Mouse (Mus musculus) hindbrain, embryonic 16.5 days (tissue): ENCODE results near the gene Selenov. TPM values are rescaled to one million over a fixed set of nuclear protein-coding genes. Genes with fewer than 3 reads are reported as not detected.

Source experiments
- ATAC-seq: fragments of 200-750 bp; cut with Nextera tagmentation; 2 replicates; pipeline ENCODE4 v1.8.0; 2017; ENCODE audit warnings: moderate TSS enrichment, moderate library complexity
- H3K27ac ChIP-seq: fragments of 300-500 bp; sonication (generic); 2 replicates; pipeline ENCODE4 v1.5.1; 2014; ENCODE audit warnings: low read depth, mild to moderate bottlenecking, control low read depth, low read length, moderate library complexity
- H3K27me3 ChIP-seq: fragments of 300-500 bp; sonication (generic); replicated peaks from 2 replicates; pipeline ENCODE4 v1.6.1; 2014; ENCODE audit warnings: low read length; ENCODE audit not compliant: control insufficient read depth, insufficient read depth
- H3K36me3 ChIP-seq: fragments of 300-500 bp; sonication (generic); 2 replicates; pipeline ENCODE4 v1.6.1; 2014; ENCODE audit warnings: mild to moderate bottlenecking, low read length, moderate library complexity, mixed read lengths; ENCODE audit not compliant: control insufficient read depth, insufficient read depth
- H3K4me1 ChIP-seq: fragments of 300-500 bp; sonication (generic); 2 replicates; pipeline ENCODE4 v1.6.1; 2014; ENCODE audit warnings: low read depth, low read length; ENCODE audit not compliant: control insufficient read depth, insufficient read depth
- H3K4me2 ChIP-seq: fragments of 300-500 bp; sonication (generic); 2 replicates; pipeline ENCODE4 v1.6.1; 2014; ENCODE audit warnings: mild to moderate bottlenecking, low read length, control low read depth, moderate library complexity
- H3K4me3 ChIP-seq: fragments of 300-500 bp; sonication (generic); 2 replicates; pipeline ENCODE4 v1.5.1; 2014; ENCODE audit warnings: mild to moderate bottlenecking, low read length, control low read depth, moderate library complexity
- H3K9ac ChIP-seq: fragments of 300-500 bp; sonication (generic); 2 replicates; pipeline ENCODE4 v1.6.1; 2014; ENCODE audit warnings: low read depth, mild to moderate bottlenecking, control low read depth, low read length, moderate library complexity
- H3K9me3 ChIP-seq: fragments of 300-500 bp; sonication (generic); 2 replicates; pipeline ENCODE4 v1.6.1; 2014; ENCODE audit warnings: mild to moderate bottlenecking, low read length, moderate library complexity; ENCODE audit not compliant: control insufficient read depth
- WGBS: fragments of 180-500 bp; shearing (Covaris S2); extraction: QIAGEN DNeasy Blood & Tissue Kit; methylation state at CpG from one replicate; pipeline ENCODE4 v1.1.7; 2014; 5-methylcytosine and 5-hydroxymethylcytosine counted together
- polyA plus RNA-seq: library from polyadenylated mRNA; unstranded; fragments of >200 nt; fragmentation: Nextera tagmentation; extraction: Ambion mirVana; gene quantifications from 2 replicates; pipeline ENCODE4 v1.2.1, GENCODE M21; 2015

Selenov gene
- polyA plus RNA-seq: 1.7 and 3.1 TPM in 2 replicates

- under 1% methylated on average over 48 of the region's 52 CpGs for WGBS
- Histone ChIP-seq H3K9ac (peak within 1 kb of the TSS; percentile 59), H3K4me1 (peaks cover 11% of the 10 kb centered on the region), H3K4me3 (peak within 1 kb of the TSS; percentile 36), H3K36me3 (no peaks in the 10 kb centered on the region), H3K27ac (no peak within 1 kb of the TSS), H3K9me3 (no peaks in the 10 kb centered on the region), H3K4me2 (peak within 1 kb of the TSS; percentile 53), H3K27me3 (peaks cover 21% of the 10 kb centered on the region)
- no peak for ATAC-seq
These were observed at the start of gene Selenov for GRCm38 (mm10) chr7:28290638-28291590. TSS of gene Selenov (minus strand) at chr7:28291186.

GRCm38 (mm10) chr7:28339213-28339917, 48.4 kb upstream of the Selenov start:
- peak overlapping the region; percentile 72; the same call in 1 of the 2 replicates for H3K9ac ChIP-seq
- no peaks in the 10 kb centered on the region for H3K9me3 ChIP-seq
- H3K4me3 ChIP-seq: peak overlapping the region; percentile 99
- peak overlapping the region; percentile 86 for H3K4me2 ChIP-seq
- 82% methylated on average over 19 of the region's 19 CpGs for WGBS
- ATAC-seq: no peak
- H3K27ac ChIP-seq: peak overlapping the region; percentile 76
- peaks cover 12% of the 10 kb centered on the region for H3K4me1 ChIP-seq
- H3K27me3 ChIP-seq: no peaks in the 10 kb centered on the region
- H3K36me3 ChIP-seq: no peaks in the 10 kb centered on the region

- H3K9me3 ChIP-seq: no peaks in the 10 kb centered on the region
- H3K36me3 ChIP-seq: no peaks in the 10 kb centered on the region
- peak within 1 kb of the TSS; percentile 72 for H3K9ac ChIP-seq
- H3K27ac ChIP-seq: peak within 1 kb of the TSS; percentile 76
- H3K4me2 ChIP-seq: peak within 1 kb of the TSS; percentile 86
- under 1% methylated on average over 76 of the region's 77 CpGs for WGBS
- no peaks in the 10 kb centered on the region for H3K27me3 ChIP-seq
- peak; percentile 99 for ATAC-seq
- peak within 1 kb of the TSS; percentile 99 for H3K4me3 ChIP-seq
- H3K4me1 ChIP-seq: peaks cover 12% of the 10 kb centered on the region
These were observed 47.4 kb upstream of the Selenov start, which contains the start of gene Supt5 for GRCm38 (mm10) chr7:28338108-28338998. TSS of gene Supt5 (minus strand) at chr7:28338746.

- 100% methylated on average over 2 of the region's 2 CpGs for WGBS
- H3K27me3 ChIP-seq: no peaks in the 10 kb centered on the region
These were observed 44.5 kb upstream of the Selenov start for GRCm38 (mm10) chr7:28335471-28335870.

DNA sequence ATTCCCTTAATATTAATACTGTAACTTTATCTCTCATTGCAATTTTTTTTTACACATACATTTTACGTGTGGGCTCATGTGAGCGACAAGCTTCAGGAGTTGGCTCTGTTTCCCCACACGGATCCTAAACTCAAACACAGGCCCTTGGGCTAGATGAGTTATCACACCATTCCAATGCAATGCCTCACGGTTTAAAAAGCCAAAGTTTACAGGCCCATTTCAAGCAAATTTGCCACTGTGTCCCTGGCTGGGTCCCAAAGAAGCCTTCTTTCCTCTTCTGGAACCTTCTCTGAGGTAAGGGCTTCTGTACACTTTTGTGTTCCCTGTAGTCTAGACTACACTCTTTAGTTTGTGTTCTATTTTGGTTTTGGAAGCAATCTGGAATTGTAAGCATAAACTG, 43.5 kb upstream of the Selenov start:
- WGBS: 95% methylated on average over 4 of the region's 4 CpGs
- H3K27me3 ChIP-seq: no peaks in the 10 kb centered on the region
- peaks cover 12% of the 10 kb centered on the region for H3K4me1 ChIP-seq
- no peak overlapping the region for H3K9ac ChIP-seq
- H3K4me3 ChIP-seq: no peak overlapping the region
- no peak for ATAC-seq
- peaks cover 12% of the 10 kb centered on the region for H3K36me3 ChIP-seq
- H3K4me2 ChIP-seq: no peak overlapping the region
- H3K9me3 ChIP-seq: no peaks in the 10 kb centered on the region
- H3K27ac ChIP-seq: no peak overlapping the region

More at GRCm38 (mm10) chr7:28335471-28335870, 44.5 kb upstream of the Selenov start:
- no peak for ATAC-seq
- Histone ChIP-seq H3K27ac (no peak overlapping the region), H3K36me3 (peaks cover 4% of the 10 kb centered on the region), H3K4me1 (peaks cover 12% of the 10 kb centered on the region), H3K9me3 (no peaks in the 10 kb centered on the region), H3K4me3 (no peak overlapping the region), H3K4me2 (no peak overlapping the region), H3K9ac (no peak overlapping the region)

DNA sequence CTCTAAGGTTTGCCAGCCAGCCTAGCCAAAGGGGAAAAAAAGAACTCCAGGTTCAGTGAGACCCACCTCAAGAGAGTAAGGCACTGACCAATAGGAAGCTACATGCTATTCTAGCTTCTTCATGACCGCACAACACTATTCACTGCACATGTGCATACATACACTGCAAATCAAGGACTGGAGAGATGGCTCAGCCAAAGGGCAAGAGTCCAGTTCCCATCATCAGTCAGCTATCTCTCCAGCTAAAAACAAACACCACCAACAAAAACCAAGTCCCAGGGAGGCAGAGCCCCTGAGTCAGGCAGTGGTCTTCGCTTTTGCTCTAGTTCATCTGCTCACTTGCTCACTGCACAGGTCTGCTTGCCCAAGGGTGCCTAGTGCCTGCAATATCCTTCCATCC, 37.3 kb upstream of the Selenov start:
- no peak overlapping the region for H3K27ac ChIP-seq
- H3K27me3 ChIP-seq: no peaks in the 10 kb centered on the region
- ATAC-seq: no peak
- no peaks in the 10 kb centered on the region for H3K9me3 ChIP-seq
- H3K36me3 ChIP-seq: peaks cover 58% of the 10 kb centered on the region
- H3K4me1 ChIP-seq: no peaks in the 10 kb centered on the region
- no peak overlapping the region for H3K9ac ChIP-seq
- H3K4me3 ChIP-seq: no peak overlapping the region
- H3K4me2 ChIP-seq: no peak overlapping the region
- 100% methylated on average over 2 of the region's 2 CpGs for WGBS

DNA sequence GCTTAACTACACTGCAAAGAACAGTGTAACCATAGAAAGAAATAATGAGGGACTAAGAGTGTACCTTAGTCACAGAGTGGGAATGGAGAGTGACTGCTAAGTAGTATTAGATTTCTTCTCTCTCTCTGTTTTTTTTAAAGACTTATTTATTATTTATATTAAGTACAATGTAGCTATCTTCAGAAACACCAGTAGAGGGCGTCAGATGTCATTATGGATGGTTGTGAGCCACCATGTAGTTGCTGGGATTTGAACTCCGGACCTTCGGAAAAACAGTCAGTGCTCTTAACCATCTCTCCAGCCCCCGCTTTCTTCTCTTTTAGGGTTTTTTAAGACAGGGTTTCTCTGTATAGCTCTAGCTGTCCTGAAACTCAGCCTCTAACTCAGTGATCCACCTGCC, 35.5 kb upstream of the Selenov start:
- H3K36me3 ChIP-seq: peaks cover 73% of the 10 kb centered on the region
- no peak for ATAC-seq
- H3K4me3 ChIP-seq: no peak overlapping the region
- no peaks in the 10 kb centered on the region for H3K9me3 ChIP-seq
- no peak overlapping the region for H3K9ac ChIP-seq
- 78% methylated on average over 4 of the region's 4 CpGs for WGBS
- no peaks in the 10 kb centered on the region for H3K4me1 ChIP-seq
- H3K27ac ChIP-seq: no peak overlapping the region
- H3K4me2 ChIP-seq: no peak overlapping the region
- H3K27me3 ChIP-seq: no peaks in the 10 kb centered on the region

DNA sequence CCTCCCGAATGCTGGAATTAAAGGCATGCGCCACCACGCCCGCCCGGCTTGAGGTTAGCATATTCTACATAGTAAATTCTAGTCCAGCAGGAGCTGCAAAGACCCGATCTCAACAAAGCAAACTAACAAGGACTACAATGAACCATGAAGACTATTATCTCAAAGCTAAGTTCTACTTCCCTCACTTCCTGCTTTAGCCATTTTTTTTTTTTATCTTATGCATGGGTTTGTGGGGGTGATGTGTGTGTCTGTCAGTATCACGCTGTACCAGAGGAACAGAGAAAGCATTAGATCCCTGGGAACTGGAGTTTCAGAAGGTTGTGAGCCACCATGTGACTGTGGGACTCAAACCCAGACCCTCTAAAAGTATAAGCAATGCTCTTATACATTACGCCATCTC, 34.3 kb upstream of the Selenov start:
- H3K9me3 ChIP-seq: no peaks in the 10 kb centered on the region
- H3K27me3 ChIP-seq: no peaks in the 10 kb centered on the region
- H3K9ac ChIP-seq: no peak overlapping the region
- no peak for ATAC-seq
- no peak overlapping the region for H3K4me3 ChIP-seq
- H3K4me1 ChIP-seq: no peaks in the 10 kb centered on the region
- 96% methylated on average over 8 of the region's 8 CpGs for WGBS
- H3K4me2 ChIP-seq: no peak overlapping the region
- H3K36me3 ChIP-seq: peaks cover 75% of the 10 kb centered on the region
- no peak overlapping the region for H3K27ac ChIP-seq
